8 mouse cellular contexts compared by ENCODE assay signal in genomic region chr12:31376326-31376950, GRCm38 (mm10). TPM values are rescaled to one million over a fixed set of nuclear protein-coding genes. Genes with fewer than 3 reads are reported as not detected.
DNase-seq lines count a peak whose midpoint lies in the region; ATAC-seq lines count a peak whose summit lies in the region.

No protein-coding gene starts in this region.

- H3K36me3 ChIP-seq in forebrain, embryonic 14.5 days (ENCODE audit: control insufficient read depth, insufficient read depth, low read length): no peaks in the 10 kb centered on the region
- H3K36me3 ChIP-seq in kidney, embryonic 14.5 days (ENCODE audit: control insufficient read depth, insufficient read depth, low read length): no peaks in the 10 kb centered on the region
- H3K36me3 ChIP-seq in midbrain, embryonic 11.5 days (ENCODE audit: control insufficient read depth, insufficient read depth, low read length): no peaks in the 10 kb centered on the region

- peak overlapping the region; percentile 48 for H3K4me2 ChIP-seq in forebrain, embryonic 14.5 days (ENCODE audit: low read length)
- peak overlapping the region; percentile 48 for H3K4me2 ChIP-seq in kidney, embryonic 14.5 days (replicated peaks; ENCODE audit: low read depth, low read length)
- H3K4me2 ChIP-seq in midbrain, embryonic 11.5 days: peak overlapping the region; percentile 43

- H3K9ac ChIP-seq in forebrain, embryonic 14.5 days (ENCODE audit: low read length): peak overlapping the region; percentile 42
- peak overlapping the region; percentile 13; the same call in 1 of the 2 replicates for H3K9ac ChIP-seq in kidney, embryonic 14.5 days (ENCODE audit: low read depth, low read length)
- H3K9ac ChIP-seq in midbrain, embryonic 11.5 days (ENCODE audit: low read length): peak overlapping the region; percentile 42; the same call in 1 of the 2 replicates

- peaks cover 6% of the 10 kb centered on the region; the same call in 1 of the 2 replicates for H3K4me1 ChIP-seq in forebrain, embryonic 14.5 days (ENCODE audit: control insufficient read depth, insufficient read depth, low read length)
- peaks cover 4% of the 10 kb centered on the region; the same call in 1 of the 2 replicates for H3K4me1 ChIP-seq in kidney, embryonic 14.5 days (ENCODE audit: control insufficient read depth, insufficient read depth, low read length)
- H3K4me1 ChIP-seq in midbrain, embryonic 11.5 days (ENCODE audit: control insufficient read depth, insufficient read depth, low read length): no peaks in the 10 kb centered on the region

- H3K9me3 ChIP-seq in forebrain, embryonic 14.5 days (replicated peaks; ENCODE audit: control insufficient read depth, low read length): no peaks in the 10 kb centered on the region
- no peaks in the 10 kb centered on the region for H3K9me3 ChIP-seq in kidney, embryonic 14.5 days (ENCODE audit: control insufficient read depth, low read length)
- no peaks in the 10 kb centered on the region for H3K9me3 ChIP-seq in midbrain, embryonic 11.5 days (ENCODE audit: control insufficient read depth, low read length)

- DNase-seq in adrenal gland, postnatal 14 days: peak; percentile 36
- DNase-seq in adrenal gland, postnatal 36 days: no peak
- peak; percentile 68 for DNase-seq in ES-CJ7 (ENCODE audit: low read depth, low spot score)
- DNase-seq in forebrain, embryonic 14.5 days (ENCODE audit: low spot score): peak; percentile 72
- peak; percentile 91 for DNase-seq in midbrain, embryonic 11.5 days (ENCODE audit: low spot score, missing footprints)
- no peak for DNase-seq in spleen, adult 18-20 months
- no peak for DNase-seq in spleen, postnatal 10 days (ENCODE audit: low spot score in 2 of 2)

- H3K27ac ChIP-seq in forebrain, embryonic 14.5 days (ENCODE audit: low read depth, low read length): no peak overlapping the region
- no peak overlapping the region for H3K27ac ChIP-seq in kidney, embryonic 14.5 days (ENCODE audit: low read depth, low read length)
- H3K27ac ChIP-seq in midbrain, embryonic 11.5 days (ENCODE audit: low read depth, low read length): no peak overlapping the region

- WGBS in forebrain, embryonic 14.5 days: 11% methylated on average over 13 of the region's 13 CpGs
- 8% methylated on average over 13 of the region's 13 CpGs for WGBS in kidney, embryonic 14.5 days
- WGBS in midbrain, embryonic 11.5 days: 18% methylated on average over 13 of the region's 13 CpGs

- peak overlapping the region; percentile 17 for H3K4me3 ChIP-seq in forebrain, embryonic 14.5 days (ENCODE audit: low read depth, low read length)
- peak overlapping the region; percentile 29 for H3K4me3 ChIP-seq in kidney, embryonic 14.5 days (ENCODE audit: low read length)
- H3K4me3 ChIP-seq in midbrain, embryonic 11.5 days (ENCODE audit: low read depth, low read length): 0 out of 2 replicates have a peak overlapping the region, but pooled peaks have one; percentile 13

- peak; percentile 40; the same call in 1 of the 2 replicates for ATAC-seq in forebrain, embryonic 14.5 days
- ATAC-seq in kidney, embryonic 14.5 days (ENCODE audit: low FRiP score, low TSS enrichment): peak; percentile 50; the same call in 1 of the 2 replicates
- ATAC-seq in midbrain, embryonic 11.5 days (ENCODE audit: low FRiP score): no peak

- H3K27me3 ChIP-seq in forebrain, embryonic 14.5 days (replicated peaks; ENCODE audit: control insufficient read depth, insufficient read depth, low read length): no peaks in the 10 kb centered on the region
- H3K27me3 ChIP-seq in kidney, embryonic 14.5 days (ENCODE audit: control insufficient read depth, insufficient read depth, low read length): no peaks in the 10 kb centered on the region
- H3K27me3 ChIP-seq in midbrain, embryonic 11.5 days (ENCODE audit: control insufficient read depth, insufficient read depth, low read length): no peaks in the 10 kb centered on the region

RNA-seq across cellular contexts. Expression of gene Slc26a3, which starts 14.2 kb away (rescaled TPM):
- 0.41 and 0.48 TPM in 2 replicates for total RNA-seq in adrenal gland, postnatal 14 days (2021)
- total RNA-seq in adrenal gland, postnatal 36 days (2021): under 1 TPM; 0.53 to 0.79 TPM
- polyA plus RNA-seq in forebrain, embryonic 14.5 days (2014; fragmentation: Nextera tagmentation; extraction: Ambion mirVana): 0.07 and 0.17 TPM in 2 replicates
- polyA plus RNA-seq in kidney, embryonic 14.5 days (2014; fragmentation: Nextera tagmentation; extraction: Ambion mirVana): not detected in 2 replicates
- not detected in 2 replicates for polyA plus RNA-seq in midbrain, embryonic 11.5 days (2014; fragmentation: Nextera tagmentation; extraction: Ambion mirVana)

RNA-seq across cellular contexts. Expression of gene Dld, which starts 25.2 kb away (rescaled TPM):
- 433 and 455 TPM in 2 replicates for total RNA-seq in adrenal gland, postnatal 14 days (2021)
- total RNA-seq in adrenal gland, postnatal 36 days (2021): 100 to 1,000 TPM; 290 to 341 TPM
- polyA plus RNA-seq in forebrain, embryonic 14.5 days (2014; fragmentation: Nextera tagmentation; extraction: Ambion mirVana): 121 and 135 TPM in 2 replicates
- polyA plus RNA-seq in kidney, embryonic 14.5 days (2014; fragmentation: Nextera tagmentation; extraction: Ambion mirVana): 127 and 145 TPM in 2 replicates
- polyA plus RNA-seq in midbrain, embryonic 11.5 days (2014; fragmentation: Nextera tagmentation; extraction: Ambion mirVana): 159 and 186 TPM in 2 replicates

Comparison
In these comparisons a context has a peak if more than half of its experiments do, and no peak if none do; other contexts are left out.
1. DNase-seq: peak in adrenal gland, postnatal 14 days (single experiment), ES-CJ7 (single experiment), forebrain, embryonic 14.5 days (single experiment) and midbrain, embryonic 11.5 days (single experiment); none in adrenal gland, postnatal 36 days (0 of 2), spleen, adult 18-20 months (0 of 2) and spleen, postnatal 10 days (0 of 2).
2. Peak in every context shown above with its lines, with median percentiles within 50 percentile points of each other: H3K4me2 ChIP-seq, H3K4me3 ChIP-seq and H3K9ac ChIP-seq.